Mouse (Mus musculus) liver, embryonic 14.5 days (tissue): ENCODE measurements around the gene Slc6a12.

Source experiments
- CTCF ChIP-seq: IDR thresholded peaks from 2 replicates; pipeline ENCODE4 v1.5.1; 2016; ENCODE audit warnings: antibody characterized with exemption, low read depth, control low read depth
- EP300 ChIP-seq: IDR thresholded peaks from 2 replicates; pipeline ENCODE4 v1.6.1; 2016; ENCODE audit warnings: antibody characterized with exemption, low read depth

DNA sequence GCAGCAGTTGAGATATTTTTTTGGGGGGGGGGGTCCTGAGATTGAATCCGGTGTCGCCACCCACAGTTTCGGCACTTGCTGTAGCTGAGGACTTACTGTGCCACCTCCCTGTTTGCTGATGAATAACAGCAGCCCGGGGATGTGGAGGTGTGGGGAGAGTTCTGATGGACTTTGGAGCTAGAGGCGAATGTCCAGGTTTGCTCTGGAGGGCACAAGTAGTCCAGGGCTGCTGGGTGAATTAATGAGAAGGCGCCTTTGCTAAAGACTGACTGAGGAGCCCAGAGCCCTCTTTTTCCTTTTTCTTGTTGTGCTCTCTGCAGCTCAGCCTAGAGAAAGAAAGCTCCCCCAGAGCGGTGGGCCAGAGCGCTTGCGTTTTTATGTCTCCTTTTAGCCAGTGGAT is 38.2 kb upstream of the Slc6a12 start:
- TF ChIP-seq CTCF (no peak), EP300 (no peak)
